Mouse (Mus musculus) forebrain, postnatal 0 days (tissue): ENCODE data around the gene Rpap1. TPM values are rescaled to one million over a fixed set of nuclear protein-coding genes. Genes with fewer than 3 reads are reported as not detected.

ENCODE experiments used
- ATAC-seq: fragments of 200-750 bp; cut with Nextera tagmentation; 2 replicates; pipeline ENCODE4 v1.8.0; 2017; ENCODE audit warnings: mild to moderate bottlenecking, moderate library complexity
- DNase-seq: peaks from one replicate; pipeline ENCODE4 v3.0.0-alpha.2; 2015
- H3K27ac ChIP-seq: fragments of 300-500 bp; sonication (generic); 2 replicates; pipeline ENCODE4 v1.5.1; 2014; ENCODE audit warnings: low read depth, mild to moderate bottlenecking, antibody characterized with exemption, low read length, moderate library complexity, mixed read lengths
- H3K27me3 ChIP-seq: fragments of 300-500 bp; sonication (generic); 2 replicates; pipeline ENCODE4 v1.6.1; 2014; ENCODE audit warnings: mild to moderate bottlenecking, low read length, mixed read lengths; ENCODE audit not compliant: insufficient read depth
- H3K36me3 ChIP-seq: fragments of 300-500 bp; sonication (generic); 2 replicates; pipeline ENCODE4 v1.6.1; 2014; ENCODE audit warnings: mild to moderate bottlenecking, moderate library complexity; ENCODE audit not compliant: insufficient read depth
- H3K4me1 ChIP-seq: fragments of 300-500 bp; sonication (generic); 2 replicates; pipeline ENCODE4 v1.6.1; 2014; ENCODE audit warnings: antibody characterized with exemption; ENCODE audit not compliant: insufficient read depth
- H3K4me2 ChIP-seq: fragments of 300-500 bp; sonication (generic); 2 replicates; pipeline ENCODE4 v1.6.1; 2014; ENCODE audit warnings: low read depth, mild to moderate bottlenecking, moderate library complexity
- H3K4me3 ChIP-seq: fragments of 300-500 bp; sonication (generic); 2 replicates; pipeline ENCODE4 v1.5.1; 2014; ENCODE audit warnings: low read depth, low read length, mixed read lengths
- H3K9ac ChIP-seq: fragments of 300-500 bp; sonication (generic); 2 replicates; pipeline ENCODE4 v1.6.1; 2014; ENCODE audit warnings: mild to moderate bottlenecking
- H3K9me3 ChIP-seq: fragments of 300-500 bp; sonication (generic); 2 replicates; pipeline ENCODE4 v1.6.1; 2016; ENCODE audit warnings: low read length
- CTCF ChIP-seq: sonication (generic); IDR thresholded peaks from 2 replicates; pipeline ENCODE4 v1.5.1; 2016; ENCODE audit warnings: antibody characterized with exemption, control low read depth, low read depth
- WGBS: fragments of 180-500 bp; shearing (Covaris S2); extraction: QIAGEN DNeasy Blood & Tissue Kit; methylation state at CpG from one replicate; pipeline ENCODE4 v1.1.7; 2014; 5-methylcytosine and 5-hydroxymethylcytosine counted together
- polyA plus RNA-seq: library from polyadenylated mRNA; unstranded; fragments of >200 nt; fragmentation: Nextera tagmentation; extraction: Ambion mirVana; gene quantifications from 2 replicates; pipeline ENCODE4 v1.2.1, GENCODE M21; 2015
- total RNA-seq: library from RNA; depleted of rRNA; stranded (reverse); fragments of >200 nt; gene quantifications from 2 replicates; pipeline ENCODE4 v1.2.3, GENCODE M21; 2014

The Rpap1 gene
- total and polyA plus RNA-seq, 2 experiments from 2014 or later, result 9.9 to 20.4 TPM

- DNase-seq (no peak), ATAC-seq (no peak)
- WGBS, result 83% methylated on average over 7 of the region's 7 CpGs
- no peak overlapping the region for H3K27ac ChIP-seq
- no peaks in the 10 kb centered on the region for H3K9me3 ChIP-seq
- no peak overlapping the region for H3K4me3 ChIP-seq
- H3K27me3 ChIP-seq, result peaks cover 22% of the 10 kb centered on the region
- H3K4me1 ChIP-seq, result no peaks in the 10 kb centered on the region
- H3K9ac ChIP-seq, result no peak overlapping the region
- no peaks in the 10 kb centered on the region for H3K36me3 ChIP-seq
- TF ChIP-seq CTCF, result no peak
- no peak overlapping the region for H3K4me2 ChIP-seq
Measured at GRCm38 (mm10) chr2:119747554-119747953, 39.8 kb downstream of the Rpap1 start.

- TF ChIP-seq CTCF, result peak; percentile 54
- no peaks in the 10 kb centered on the region for H3K36me3 ChIP-seq
- no peaks in the 10 kb centered on the region for H3K9me3 ChIP-seq
- WGBS, result 11% methylated on average over 1 of the region's 1 CpGs
- H3K9ac ChIP-seq, result no peak overlapping the region
- H3K4me2 ChIP-seq, result no peak overlapping the region
- no peaks in the 10 kb centered on the region for H3K4me1 ChIP-seq
- H3K27me3 ChIP-seq, result peaks cover 30% of the 10 kb centered on the region
- H3K27ac ChIP-seq, result no peak overlapping the region
- no peak for DNase-seq
- H3K4me3 ChIP-seq, result no peak overlapping the region
- no peak for ATAC-seq
Measured at GRCm38 (mm10) chr2:119745281-119745680, 42.1 kb downstream of the Rpap1 start.

GRCm38 (mm10) chr2:119744163-119745111, 42.9 kb downstream of the Rpap1 start:
- DNase-seq (peak; percentile 13), ATAC-seq (peak; percentile 10; the same call in 1 of the 2 replicates)
- no peak for TF ChIP-seq CTCF
- H3K4me1 ChIP-seq, result no peaks in the 10 kb centered on the region
- no peak overlapping the region for H3K27ac ChIP-seq
- H3K9ac ChIP-seq, result no peak overlapping the region
- peak overlapping the region; percentile 54 for H3K4me3 ChIP-seq
- WGBS, result 10% methylated on average over 46 of the region's 46 CpGs
- peak overlapping the region; percentile 89 for H3K4me2 ChIP-seq
- H3K27me3 ChIP-seq, result peaks cover 30% of the 10 kb centered on the region
- H3K36me3 ChIP-seq, result no peaks in the 10 kb centered on the region
- no peaks in the 10 kb centered on the region for H3K9me3 ChIP-seq

GRCm38 (mm10) chr2:119743808-119744162, 43.6 kb downstream of the Rpap1 start:
- WGBS, result 10% methylated on average over 22 of the region's 22 CpGs
- H3K4me1 ChIP-seq, result no peaks in the 10 kb centered on the region
- no peak overlapping the region for H3K27ac ChIP-seq
- no peak for TF ChIP-seq CTCF
- ATAC-seq (peak; percentile 7; the same call in 1 of the 2 replicates), DNase-seq (peak; percentile 20)
- peaks cover 30% of the 10 kb centered on the region for H3K27me3 ChIP-seq
- H3K36me3 ChIP-seq, result no peaks in the 10 kb centered on the region
- H3K9me3 ChIP-seq, result no peaks in the 10 kb centered on the region
- H3K9ac ChIP-seq, result no peak overlapping the region
- H3K4me3 ChIP-seq, result peak overlapping the region; percentile 54
- H3K4me2 ChIP-seq, result peak overlapping the region; percentile 89

GRCm38 (mm10) chr2:119743176-119743807, 44.0 kb downstream of the Rpap1 start:
- DNase-seq (peak; percentile 58), ATAC-seq (peak; percentile 47; the same call in 1 of the 2 replicates)
- peaks cover 30% of the 10 kb centered on the region for H3K27me3 ChIP-seq
- peak overlapping the region; percentile 89 for H3K4me2 ChIP-seq
- H3K4me3 ChIP-seq, result peak overlapping the region; percentile 54
- H3K4me1 ChIP-seq, result no peaks in the 10 kb centered on the region
- H3K36me3 ChIP-seq, result no peaks in the 10 kb centered on the region
- no peak overlapping the region for H3K27ac ChIP-seq
- H3K9ac ChIP-seq, result peak overlapping the region; percentile 56; the same call in 1 of the 2 replicates
- WGBS, result 9% methylated on average over 30 of the region's 31 CpGs
- no peak for TF ChIP-seq CTCF
- no peaks in the 10 kb centered on the region for H3K9me3 ChIP-seq

GRCm38 (mm10) chr2:119742461-119743175, 44.7 kb downstream of the Rpap1 start:
- ATAC-seq, result peak; percentile 17; the same call in 1 of the 2 replicates
- 1% methylated on average over 68 of the region's 70 CpGs for WGBS

More at GRCm38 (mm10) chr2:119742461-119743175, 44.7 kb downstream of the Rpap1 start:
- peak overlapping the region; percentile 56 for H3K9ac ChIP-seq
- TF ChIP-seq CTCF, result no peak
- no peaks in the 10 kb centered on the region for H3K4me1 ChIP-seq
- H3K36me3 ChIP-seq, result no peaks in the 10 kb centered on the region
- H3K9me3 ChIP-seq, result no peaks in the 10 kb centered on the region
- peaks cover 30% of the 10 kb centered on the region for H3K27me3 ChIP-seq
- H3K27ac ChIP-seq, result no peak overlapping the region
- peak overlapping the region; percentile 89 for H3K4me2 ChIP-seq
- DNase-seq, result peak; percentile 28
- peak overlapping the region; percentile 54 for H3K4me3 ChIP-seq
